Comparison of ENCODE assay signal across 10 mouse cellular contexts in the genomic region with DNA sequence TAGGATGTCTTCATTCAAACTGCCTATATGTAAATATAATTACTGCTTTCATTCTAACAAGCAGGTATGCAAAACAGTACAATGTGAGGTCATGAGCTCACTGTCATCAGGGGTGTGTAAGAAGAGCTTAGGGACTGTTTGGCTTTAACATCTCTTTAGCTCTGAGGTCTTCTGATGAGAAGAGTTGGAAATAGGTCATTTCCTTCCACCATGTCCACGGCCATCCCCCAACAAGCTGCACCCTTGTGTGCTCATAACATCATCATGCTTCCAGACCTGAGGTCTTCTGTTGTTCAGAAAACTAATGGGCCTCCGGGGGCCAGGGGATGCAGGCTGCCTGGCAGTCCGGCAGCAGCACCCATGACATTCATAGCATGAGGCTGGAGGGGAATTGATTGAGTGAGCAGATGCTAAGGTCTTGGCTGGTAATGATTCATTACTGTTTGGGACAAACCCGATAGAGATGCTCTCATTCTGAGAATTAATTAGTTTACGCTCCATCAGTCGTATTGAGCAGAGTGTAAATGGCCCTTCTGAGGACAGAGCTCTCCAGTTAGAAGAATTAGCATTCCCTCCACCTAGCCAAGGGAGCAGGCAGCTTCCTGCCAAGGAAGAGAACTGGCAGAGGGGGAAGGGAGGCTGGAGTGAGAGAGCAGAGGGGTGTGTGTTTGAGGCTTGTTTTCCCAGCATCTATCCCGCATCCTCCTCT.
DNase-seq lines count a peak whose midpoint lies in the region; ATAC-seq lines count a peak whose summit lies in the region.
"Had no signal": no experiment of that assay in that cellular context is flagged by ENCODE, and none has a peak within 500 bp of the region (broad histone marks: within the 10 kb centered on the region; RNA-seq: fewer than 3 reads in every experiment).

No protein-coding gene starts in this region.

- no peaks in the 10 kb centered on the region for H3K4me1 ChIP-seq in kidney, embryonic 14.5 days (ENCODE audit: control insufficient read depth, insufficient read depth, low read length)
- peaks cover 15% of the 10 kb centered on the region for H3K4me1 ChIP-seq in hindbrain, embryonic 13.5 days (replicated peaks)
- no peaks in the 10 kb centered on the region for H3K4me1 ChIP-seq in midbrain, embryonic 11.5 days (ENCODE audit: control insufficient read depth, insufficient read depth, low read length)
- H3K4me1 ChIP-seq in stomach, embryonic 16.5 days (ENCODE audit: control insufficient read depth, insufficient read depth, low read length), result no peaks in the 10 kb centered on the region
- H3K4me1 ChIP-seq: limb, embryonic 15.5 days had no signal

- H3K4me2 ChIP-seq in kidney, embryonic 14.5 days (replicated peaks; ENCODE audit: low read depth, low read length), result no peak overlapping the region
- H3K4me2 ChIP-seq in hindbrain, embryonic 13.5 days, result peak overlapping the region; percentile 4; the same call in 1 of the 2 replicates
- H3K4me2 ChIP-seq in midbrain, embryonic 11.5 days, result no peak overlapping the region
- no peak overlapping the region for H3K4me2 ChIP-seq in stomach, embryonic 16.5 days (ENCODE audit: low read depth, low read length)
- H3K4me2 ChIP-seq: heart, embryonic 11.5 days; limb, embryonic 15.5 days had no signal

- H3K27me3 ChIP-seq in kidney, embryonic 14.5 days (ENCODE audit: control insufficient read depth, insufficient read depth, low read length), result no peaks in the 10 kb centered on the region
- no peaks in the 10 kb centered on the region for H3K27me3 ChIP-seq in hindbrain, embryonic 13.5 days
- no peaks in the 10 kb centered on the region for H3K27me3 ChIP-seq in midbrain, embryonic 11.5 days (ENCODE audit: control insufficient read depth, insufficient read depth, low read length)
- H3K27me3 ChIP-seq in stomach, embryonic 16.5 days (ENCODE audit: control insufficient read depth, insufficient read depth, low read length), result no peaks in the 10 kb centered on the region
- H3K27me3 ChIP-seq: limb, embryonic 15.5 days had no signal

- no peak overlapping the region for H3K9ac ChIP-seq in kidney, embryonic 14.5 days (ENCODE audit: low read depth, low read length)
- no peak overlapping the region for H3K9ac ChIP-seq in hindbrain, embryonic 13.5 days
- no peak overlapping the region for H3K9ac ChIP-seq in midbrain, embryonic 11.5 days (ENCODE audit: low read length)
- no peak overlapping the region for H3K9ac ChIP-seq in stomach, embryonic 16.5 days (ENCODE audit: low read length)
- H3K9ac ChIP-seq: limb, embryonic 15.5 days had no signal

- 52% methylated on average over 7 of the region's 7 CpGs for WGBS in kidney, embryonic 14.5 days
- WGBS in hindbrain, embryonic 13.5 days, result 12% methylated on average over 7 of the region's 7 CpGs
- WGBS in midbrain, embryonic 11.5 days, result 51% methylated on average over 7 of the region's 7 CpGs
- 54% methylated on average over 7 of the region's 7 CpGs for WGBS in stomach, embryonic 16.5 days

- no peaks in the 10 kb centered on the region for H3K36me3 ChIP-seq in kidney, embryonic 14.5 days (ENCODE audit: control insufficient read depth, insufficient read depth, low read length)
- no peaks in the 10 kb centered on the region for H3K36me3 ChIP-seq in hindbrain, embryonic 13.5 days
- no peaks in the 10 kb centered on the region for H3K36me3 ChIP-seq in midbrain, embryonic 11.5 days (ENCODE audit: control insufficient read depth, insufficient read depth, low read length)
- no peaks in the 10 kb centered on the region for H3K36me3 ChIP-seq in stomach, embryonic 16.5 days (ENCODE audit: control insufficient read depth, insufficient read depth, low read length)
- H3K36me3 ChIP-seq: limb, embryonic 15.5 days had no signal

- H3K9me3 ChIP-seq in kidney, embryonic 14.5 days (ENCODE audit: control insufficient read depth, low read length), result no peaks in the 10 kb centered on the region
- no peaks in the 10 kb centered on the region for H3K9me3 ChIP-seq in hindbrain, embryonic 13.5 days
- H3K9me3 ChIP-seq in midbrain, embryonic 11.5 days (ENCODE audit: control insufficient read depth, low read length), result no peaks in the 10 kb centered on the region
- no peaks in the 10 kb centered on the region; the same call in 1 of the 2 replicates for H3K9me3 ChIP-seq in stomach, embryonic 16.5 days (replicated peaks; ENCODE audit: control insufficient read depth, low read length)
- H3K9me3 ChIP-seq: limb, embryonic 15.5 days had no signal

- H3K4me3 ChIP-seq in kidney, embryonic 14.5 days (ENCODE audit: low read length), result no peak overlapping the region
- H3K4me3 ChIP-seq in hindbrain, embryonic 13.5 days, result no peak overlapping the region
- H3K4me3 ChIP-seq in midbrain, embryonic 11.5 days (ENCODE audit: low read depth, low read length), result no peak overlapping the region
- H3K4me3 ChIP-seq in stomach, embryonic 16.5 days (replicated peaks; ENCODE audit: low read length), result no peak overlapping the region
- H3K4me3 ChIP-seq: limb, embryonic 15.5 days had no signal

- ATAC-seq in kidney, embryonic 14.5 days (ENCODE audit: low FRiP score, low TSS enrichment), result peak; percentile 35; the same call in 1 of the 2 replicates
- ATAC-seq in hindbrain, embryonic 13.5 days (ENCODE audit: low FRiP score), result peak; percentile 96
- peak; percentile 82; the same call in 1 of the 2 replicates for ATAC-seq in midbrain, embryonic 11.5 days (ENCODE audit: low FRiP score)
- ATAC-seq in stomach, embryonic 16.5 days (ENCODE audit: insufficient read depth, low FRiP score), result peak; percentile 53; the same call in 1 of the 2 replicates
- ATAC-seq in megakaryocyte, adult 5-6 weeks (ENCODE audit: poor library complexity, severe bottlenecking), result no peak

- no peak for DNase-seq in kidney, postnatal 36 days
- peak; percentile 86 for DNase-seq in midbrain, embryonic 11.5 days (ENCODE audit: low spot score, missing footprints)
- no peak for DNase-seq in kidney, adult 18-20 months
- no peak for DNase-seq in thymus, postnatal 10 days (ENCODE audit: low spot score in 2 of 2)

- no peak overlapping the region for H3K27ac ChIP-seq in kidney, embryonic 14.5 days (ENCODE audit: low read depth, low read length)
- H3K27ac ChIP-seq in hindbrain, embryonic 13.5 days, result peak overlapping the region; percentile 91
- no peak overlapping the region; the same call in 1 of the 2 replicates for H3K27ac ChIP-seq in midbrain, embryonic 11.5 days (ENCODE audit: low read depth, low read length)
- H3K27ac ChIP-seq in stomach, embryonic 16.5 days (ENCODE audit: low read length), result no peak overlapping the region
- H3K27ac ChIP-seq: limb, embryonic 15.5 days had no signal
